Mouse (Mus musculus): ENCODE measurements around the gene Fkbp14. TPM values are rescaled to one million over a fixed set of nuclear protein-coding genes. Genes with fewer than 3 reads are reported as not detected.

Gene Fkbp14
- polyA plus RNA-seq, 1 experiment from 2014 or later = 25.2 TPM

GRCm38 (mm10) chr6:54543646-54544045 lies 53.5 kb downstream of the Fkbp14 start:
- peaks cover 11% of the 10 kb centered on the region for H3K4me1 ChIP-seq (replicated peaks)
- H3K27ac ChIP-seq = no peak overlapping the region
- H3K4me2 ChIP-seq = no peak overlapping the region
- no peak overlapping the region for H3K9ac ChIP-seq (replicated peaks)
- no peaks in the 10 kb centered on the region for H3K9me3 ChIP-seq
- 84% methylated on average over 2 of the region's 2 CpGs for WGBS
- no peaks in the 10 kb centered on the region for H3K27me3 ChIP-seq
- no peaks in the 10 kb centered on the region for H3K36me3 ChIP-seq
- H3K4me3 ChIP-seq (replicated peaks) = no peak overlapping the region
- ATAC-seq (ENCODE audit: insufficient number of reproducible peaks, insufficient read depth, low FRiP score, low TSS enrichment, low read depth) = no peak

DNA sequence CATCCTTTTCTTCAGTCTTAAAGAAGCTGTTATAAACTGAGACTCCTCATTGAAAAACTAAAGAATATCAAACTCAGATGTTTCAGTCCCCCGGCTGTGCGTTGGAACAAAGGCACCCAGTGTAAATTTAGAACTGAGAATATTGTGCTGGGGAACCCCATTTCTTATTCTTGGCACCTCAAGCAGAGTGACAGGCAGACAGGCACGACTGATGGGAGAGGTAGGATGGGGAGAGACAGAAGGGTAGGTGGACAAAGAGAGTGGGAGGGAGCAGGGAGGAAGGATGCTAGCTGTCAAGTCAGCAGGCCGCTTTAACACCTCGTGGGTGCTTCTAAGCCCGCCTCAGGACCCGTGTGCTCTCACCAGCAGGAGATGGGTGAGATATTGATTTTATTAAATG lies 54.3 kb downstream of the Fkbp14 start:
- Histone ChIP-seq H3K9ac (replicated peaks) (no peak overlapping the region), H3K27ac (no peak overlapping the region), H3K4me3 (replicated peaks) (no peak overlapping the region), H3K27me3 (no peaks in the 10 kb centered on the region), H3K36me3 (no peaks in the 10 kb centered on the region), H3K9me3 (no peaks in the 10 kb centered on the region), H3K4me1 (replicated peaks) (peaks cover 11% of the 10 kb centered on the region), H3K4me2 (no peak overlapping the region)
- no peak for ATAC-seq (ENCODE audit: insufficient number of reproducible peaks, insufficient read depth, low FRiP score, low TSS enrichment, low read depth)
- WGBS = 81% methylated on average over 7 of the region's 7 CpGs

DNA sequence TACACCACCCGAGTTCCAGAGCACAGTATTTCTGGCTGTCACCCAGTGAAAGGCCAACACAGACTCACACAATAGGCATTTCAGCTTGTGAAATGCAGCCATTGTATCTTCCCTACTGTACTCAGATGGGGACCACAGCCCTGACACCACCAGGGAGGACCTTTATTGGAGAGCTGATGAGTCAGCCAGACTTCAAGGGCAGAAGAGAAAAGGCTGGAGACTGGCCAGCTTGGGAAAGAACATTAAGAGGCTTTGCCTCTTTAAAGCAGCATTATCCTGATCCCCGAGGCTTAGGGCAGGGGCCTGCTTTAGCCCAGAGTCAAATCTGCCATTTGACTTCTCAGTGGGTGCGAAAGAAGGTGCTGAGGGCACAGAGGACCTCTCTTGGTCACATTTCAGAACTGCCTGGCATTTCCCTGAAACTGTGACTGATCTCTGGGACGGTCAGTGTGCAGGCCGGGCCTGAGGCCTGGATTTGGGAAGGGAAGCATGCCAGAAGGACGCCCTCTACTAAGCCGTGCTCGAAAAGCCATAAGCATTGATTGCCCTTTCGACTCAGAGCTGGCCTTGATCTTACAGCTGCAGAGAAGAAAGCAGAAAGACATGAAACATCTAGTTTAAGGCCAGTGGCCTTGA lies 56.7 kb downstream of the Fkbp14 start:
- no peak for ATAC-seq (ENCODE audit: insufficient number of reproducible peaks, insufficient read depth, low FRiP score, low TSS enrichment, low read depth)
- no peak overlapping the region for H3K4me3 ChIP-seq (replicated peaks)
- no peaks in the 10 kb centered on the region for H3K36me3 ChIP-seq
- H3K9ac ChIP-seq (replicated peaks) = no peak overlapping the region
- WGBS = 66% methylated on average over 9 of the region's 9 CpGs
- H3K4me1 ChIP-seq (replicated peaks) = peaks cover 4% of the 10 kb centered on the region
- no peak overlapping the region for H3K27ac ChIP-seq
- H3K4me2 ChIP-seq = no peak overlapping the region
- no peaks in the 10 kb centered on the region for H3K9me3 ChIP-seq
- no peaks in the 10 kb centered on the region for H3K27me3 ChIP-seq

GRCm38 (mm10) chr6:54539396-54539795 lies 57.7 kb downstream of the Fkbp14 start:
- no peak overlapping the region for H3K4me2 ChIP-seq
- H3K36me3 ChIP-seq = no peaks in the 10 kb centered on the region
- H3K27ac ChIP-seq = no peak overlapping the region
- no peak for ATAC-seq (ENCODE audit: insufficient number of reproducible peaks, insufficient read depth, low FRiP score, low TSS enrichment, low read depth)
- 89% methylated on average over 7 of the region's 7 CpGs for WGBS
- H3K4me3 ChIP-seq (replicated peaks) = no peak overlapping the region
- H3K9ac ChIP-seq (replicated peaks) = no peak overlapping the region
- H3K27me3 ChIP-seq = no peaks in the 10 kb centered on the region
- no peaks in the 10 kb centered on the region for H3K9me3 ChIP-seq
- 0 out of 2 replicates have a peak, but pooled peaks cover 3% of the 10 kb centered on the region for H3K4me1 ChIP-seq (replicated peaks)

GRCm38 (mm10) chr6:54538773-54539173 lies 58.3 kb downstream of the Fkbp14 start:
- H3K4me1 ChIP-seq (replicated peaks) = 0 out of 2 replicates have a peak, but pooled peaks cover 3% of the 10 kb centered on the region
- no peaks in the 10 kb centered on the region for H3K27me3 ChIP-seq

DNA sequence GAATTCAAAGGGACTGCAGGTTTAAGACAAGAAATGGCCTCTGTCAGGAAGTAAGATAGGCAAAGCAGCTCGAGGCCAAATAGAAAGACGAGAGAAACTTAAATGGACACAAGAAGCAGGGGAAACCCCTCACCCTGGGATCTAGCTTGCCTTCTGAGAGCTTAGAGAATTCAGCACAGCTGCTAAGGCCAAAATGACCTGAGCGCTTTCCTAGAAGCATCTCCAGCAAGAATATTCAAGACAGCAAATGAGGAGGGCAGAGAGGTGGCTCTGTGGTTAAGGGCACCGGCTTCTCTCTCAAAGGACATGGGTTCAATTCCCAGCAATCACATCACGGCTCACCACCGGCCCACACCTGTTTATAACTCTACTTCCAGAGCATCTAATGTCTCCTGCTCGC lies 60.1 kb downstream of the Fkbp14 start:
- Histone ChIP-seq H3K36me3 (no peaks in the 10 kb centered on the region), H3K27me3 (no peaks in the 10 kb centered on the region), H3K4me2 (no peak overlapping the region), H3K9ac (replicated peaks) (no peak overlapping the region), H3K27ac (no peak overlapping the region), H3K4me1 (replicated peaks) (0 out of 2 replicates have a peak, but pooled peaks cover 3% of the 10 kb centered on the region), H3K4me3 (replicated peaks) (no peak overlapping the region), H3K9me3 (no peaks in the 10 kb centered on the region)
- 74% methylated on average over 7 of the region's 7 CpGs for WGBS
- ATAC-seq (ENCODE audit: insufficient number of reproducible peaks, insufficient read depth, low FRiP score, low TSS enrichment, low read depth) = no peak

More at GRCm38 (mm10) chr6:54538773-54539173, 58.3 kb downstream of the Fkbp14 start:
- H3K4me2 ChIP-seq = no peak overlapping the region
- 33% methylated on average over 3 of the region's 3 CpGs for WGBS
- no peak for ATAC-seq (ENCODE audit: insufficient number of reproducible peaks, insufficient read depth, low FRiP score, low TSS enrichment, low read depth)
- no peak overlapping the region for H3K9ac ChIP-seq (replicated peaks)
- no peak overlapping the region for H3K27ac ChIP-seq
- H3K9me3 ChIP-seq = no peaks in the 10 kb centered on the region
- no peaks in the 10 kb centered on the region for H3K36me3 ChIP-seq
- H3K4me3 ChIP-seq (replicated peaks) = no peak overlapping the region

DNA sequence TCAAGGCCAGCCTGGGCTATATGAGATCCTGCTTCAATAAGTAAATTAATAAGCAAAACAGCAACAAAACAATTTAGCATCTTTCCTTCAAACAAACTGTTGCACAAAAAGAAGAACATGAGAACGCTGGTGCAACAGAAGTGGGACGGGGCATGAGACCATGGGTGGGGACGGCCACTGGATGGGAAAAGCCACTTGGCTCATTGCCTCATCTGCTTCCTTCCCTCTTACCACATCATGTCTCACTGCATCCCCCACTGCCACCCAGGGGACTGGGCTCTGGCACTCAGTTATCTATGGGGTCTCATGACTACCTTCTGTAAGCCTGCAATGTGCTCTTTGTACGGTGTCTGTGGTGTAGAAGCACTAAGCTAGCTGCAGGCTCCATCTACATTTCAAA lies 61.6 kb downstream of the Fkbp14 start:
- H3K4me1 ChIP-seq (replicated peaks) = peaks cover 8% of the 10 kb centered on the region
- no peaks in the 10 kb centered on the region for H3K9me3 ChIP-seq
- 93% methylated on average over 4 of the region's 4 CpGs for WGBS
- H3K9ac ChIP-seq (replicated peaks) = no peak overlapping the region
- H3K36me3 ChIP-seq = no peaks in the 10 kb centered on the region
- no peak overlapping the region for H3K4me3 ChIP-seq (replicated peaks)
- no peaks in the 10 kb centered on the region for H3K27me3 ChIP-seq
- ATAC-seq (ENCODE audit: insufficient number of reproducible peaks, insufficient read depth, low FRiP score, low TSS enrichment, low read depth) = no peak
- no peak overlapping the region for H3K27ac ChIP-seq
- no peak overlapping the region for H3K4me2 ChIP-seq

DNA sequence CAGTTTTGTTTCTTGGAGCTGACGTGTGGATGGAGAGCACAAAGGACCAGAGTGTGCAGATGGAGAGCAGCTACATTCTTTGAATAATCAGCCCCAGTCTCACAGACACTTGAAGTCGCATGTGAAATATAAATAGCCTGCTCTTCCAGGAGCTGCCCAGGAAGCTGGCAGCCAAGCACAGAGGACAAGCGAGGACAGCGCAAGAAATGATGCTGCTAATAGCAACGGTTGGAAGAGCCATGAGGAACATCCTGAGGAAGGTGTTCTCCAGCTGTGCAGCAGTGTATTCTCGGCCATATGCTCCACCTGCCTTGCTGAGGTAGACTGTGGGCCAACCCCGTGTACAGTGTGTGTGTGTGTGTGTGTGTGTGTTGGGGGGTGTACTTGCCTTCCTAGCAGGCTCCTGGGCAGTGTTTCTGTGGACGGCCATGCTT lies 66.0 kb downstream of the Fkbp14 start:
- Histone ChIP-seq H3K9me3 (no peaks in the 10 kb centered on the region), H3K9ac (replicated peaks) (no peak overlapping the region), H3K4me3 (replicated peaks) (no peak overlapping the region), H3K4me1 (replicated peaks) (peaks cover 8% of the 10 kb centered on the region), H3K36me3 (no peaks in the 10 kb centered on the region), H3K27me3 (no peaks in the 10 kb centered on the region; the same call in 1 of the 2 replicates), H3K27ac (no peak overlapping the region), H3K4me2 (no peak overlapping the region)
- no peak for ATAC-seq (ENCODE audit: insufficient number of reproducible peaks, insufficient read depth, low FRiP score, low TSS enrichment, low read depth)
- 68% methylated on average over 8 of the region's 8 CpGs for whole genome bisulfite sequencing

DNA sequence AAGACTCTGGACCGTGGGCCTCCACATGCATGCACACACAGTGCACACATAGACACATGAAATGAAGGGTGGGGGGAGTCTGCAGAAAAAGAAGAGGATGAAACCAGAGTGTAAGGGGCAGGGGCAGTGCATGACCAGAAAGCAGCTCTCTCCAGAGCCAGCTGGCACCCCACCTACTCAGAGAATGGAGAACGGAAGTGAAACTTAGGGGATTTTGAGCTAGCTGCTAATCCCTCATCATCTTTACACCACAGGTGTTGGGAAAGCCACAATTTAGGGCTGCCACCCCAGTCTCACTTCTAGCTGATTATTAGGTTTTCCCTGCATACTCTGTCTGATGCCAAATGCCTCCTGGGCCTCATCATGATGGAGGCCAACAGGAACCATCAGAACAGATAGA lies 66.9 kb downstream of the Fkbp14 start:
- ATAC-seq (ENCODE audit: insufficient number of reproducible peaks, insufficient read depth, low FRiP score, low TSS enrichment, low read depth) = no peak
- no peak overlapping the region for H3K27ac ChIP-seq
- H3K4me3 ChIP-seq (replicated peaks) = no peak overlapping the region

GRCm38 (mm10) chr6:54528666-54529065 lies 68.4 kb downstream of the Fkbp14 start:
- no peak for ATAC-seq (ENCODE audit: insufficient number of reproducible peaks, insufficient read depth, low FRiP score, low TSS enrichment, low read depth)
- H3K4me2 ChIP-seq = no peak overlapping the region
- no peak overlapping the region for H3K27ac ChIP-seq
- peaks cover 8% of the 10 kb centered on the region for H3K4me1 ChIP-seq (replicated peaks)
- H3K27me3 ChIP-seq = no peaks in the 10 kb centered on the region; the same call in 1 of the 2 replicates
- no peaks in the 10 kb centered on the region for H3K9me3 ChIP-seq
- H3K4me3 ChIP-seq (replicated peaks) = no peak overlapping the region
- no peak overlapping the region for H3K9ac ChIP-seq (replicated peaks)
- WGBS = 91% methylated on average over 8 of the region's 8 CpGs
- H3K36me3 ChIP-seq = no peaks in the 10 kb centered on the region

More for the DNA sequence above, 66.9 kb downstream of the Fkbp14 start:
- Histone ChIP-seq H3K36me3 (no peaks in the 10 kb centered on the region), H3K4me1 (replicated peaks) (peaks cover 8% of the 10 kb centered on the region), H3K4me2 (no peak overlapping the region), H3K27me3 (no peaks in the 10 kb centered on the region; the same call in 1 of the 2 replicates), H3K9me3 (no peaks in the 10 kb centered on the region), H3K9ac (replicated peaks) (no peak overlapping the region)
- 75% methylated on average over 2 of the region's 2 CpGs for WGBS

Data from limb, embryonic 12.5 days (tissue).